Mouse (Mus musculus): ENCODE results near the gene Apobr. TPM values are rescaled to one million over a fixed set of nuclear protein-coding genes. Genes with fewer than 3 reads are reported as not detected.

Apobr gene
- polyA plus RNA-seq, 1 experiment from 2014 or later, result 4.0 TPM

- Histone ChIP-seq H3K27ac (ENCODE audit: low read depth) (0 out of 2 replicates have a peak overlapping the region, but pooled peaks have one; percentile 29), H3K4me3 (ENCODE audit: low read depth, low read length) (no peak overlapping the region), H3K9ac (replicated peaks) (peak overlapping the region; percentile 21; the same call in 1 of the 2 replicates), H3K9me3 (ENCODE audit: low read length) (no peaks in the 10 kb centered on the region), H3K36me3 (replicated peaks; ENCODE audit: insufficient read depth, low read length) (no peaks in the 10 kb centered on the region), H3K4me2 (ENCODE audit: low read depth, low read length) (0 out of 2 replicates have a peak overlapping the region, but pooled peaks have one; percentile 23), H3K27me3 (ENCODE audit: insufficient read depth, low read length) (no peaks in the 10 kb centered on the region), H3K4me1 (ENCODE audit: insufficient read depth) (peaks cover 8% of the 10 kb centered on the region)
- ATAC-seq, result no peak
- TF ChIP-seq EP300 (IDR thresholded peaks at IDR 0.05; ENCODE audit: low read depth), result no peak
- peak; percentile 73 for TF ChIP-seq CTCF (IDR thresholded peaks at IDR 0.05; ENCODE audit: low read depth)
- peak; percentile 66 for DNase-seq
- 20% methylated on average over 16 of the region's 16 CpGs for WGBS (ENCODE audit: insufficient replicate concordance)
Observed at GRCm38 (mm10) chr7:126587779-126588178, 3.0 kb downstream of the Apobr start.

GRCm38 (mm10) chr7:126594862-126595561, 10.3 kb downstream of the Apobr start, which contains the start of gene Il27:
Gene Il27 (minus strand): TSS chr7:126594941.
- H3K27me3 ChIP-seq (ENCODE audit: insufficient read depth, low read length), result no peaks in the 10 kb centered on the region
- H3K4me2 ChIP-seq (ENCODE audit: low read depth, low read length), result peak within 1 kb of the TSS; percentile 58
- H3K4me1 ChIP-seq (ENCODE audit: insufficient read depth), result peaks cover 15% of the 10 kb centered on the region
- H3K27ac ChIP-seq (ENCODE audit: low read depth), result no peak within 1 kb of the TSS
- DNase-seq, result no peak
- H3K9ac ChIP-seq (replicated peaks), result no peak within 1 kb of the TSS
- ATAC-seq, result no peak
- TF ChIP-seq CTCF (IDR thresholded peaks at IDR 0.05; ENCODE audit: low read depth), result no peak
- TF ChIP-seq EP300 (IDR thresholded peaks at IDR 0.05; ENCODE audit: low read depth), result no peak
- H3K9me3 ChIP-seq (ENCODE audit: low read length), result no peaks in the 10 kb centered on the region
- no peak within 1 kb of the TSS for H3K4me3 ChIP-seq (ENCODE audit: low read depth, low read length)
- WGBS (ENCODE audit: insufficient replicate concordance), result 66% methylated on average over 11 of the region's 11 CpGs
- H3K36me3 ChIP-seq (replicated peaks; ENCODE audit: insufficient read depth, low read length), result no peaks in the 10 kb centered on the region

- WGBS (ENCODE audit: insufficient replicate concordance), result 68% methylated on average over 5 of the region's 5 CpGs
Observed at GRCm38 (mm10) chr7:126595890-126596289, 11.1 kb downstream of the Apobr start.

GRCm38 (mm10) chr7:126596414-126596813, 11.7 kb downstream of the Apobr start:
- no peaks in the 10 kb centered on the region for H3K27me3 ChIP-seq (ENCODE audit: insufficient read depth, low read length)
- WGBS (ENCODE audit: insufficient replicate concordance), result 24% methylated on average over 6 of the region's 6 CpGs
- no peak overlapping the region for H3K9ac ChIP-seq (replicated peaks)
- DNase-seq (no peak), ATAC-seq (peak; percentile 31)
- TF ChIP-seq EP300 (IDR thresholded peaks at IDR 0.05; ENCODE audit: low read depth) (no peak), CTCF (IDR thresholded peaks at IDR 0.05; ENCODE audit: low read depth) (no peak)
- H3K9me3 ChIP-seq (ENCODE audit: low read length), result no peaks in the 10 kb centered on the region
- H3K4me2 ChIP-seq (ENCODE audit: low read depth, low read length), result 0 out of 2 replicates have a peak overlapping the region, but pooled peaks have one; percentile 9
- peaks cover 15% of the 10 kb centered on the region for H3K4me1 ChIP-seq (ENCODE audit: insufficient read depth)
- H3K4me3 ChIP-seq (ENCODE audit: low read depth, low read length), result no peak overlapping the region
- H3K36me3 ChIP-seq (replicated peaks; ENCODE audit: insufficient read depth, low read length), result no peaks in the 10 kb centered on the region
- 0 out of 2 replicates have a peak overlapping the region, but pooled peaks have one; percentile 34 for H3K27ac ChIP-seq (ENCODE audit: low read depth)

More at GRCm38 (mm10) chr7:126595890-126596289, 11.1 kb downstream of the Apobr start:
- Histone ChIP-seq H3K36me3 (replicated peaks; ENCODE audit: insufficient read depth, low read length) (no peaks in the 10 kb centered on the region), H3K27me3 (ENCODE audit: insufficient read depth, low read length) (no peaks in the 10 kb centered on the region), H3K4me3 (ENCODE audit: low read depth, low read length) (no peak overlapping the region), H3K27ac (ENCODE audit: low read depth) (0 out of 2 replicates have a peak overlapping the region, but pooled peaks have one; percentile 34), H3K9me3 (ENCODE audit: low read length) (no peaks in the 10 kb centered on the region), H3K9ac (replicated peaks) (no peak overlapping the region), H3K4me1 (ENCODE audit: insufficient read depth) (peaks cover 15% of the 10 kb centered on the region), H3K4me2 (ENCODE audit: low read depth, low read length) (0 out of 2 replicates have a peak overlapping the region, but pooled peaks have one; percentile 9)
- ATAC-seq (no peak), DNase-seq (no peak)
- TF ChIP-seq CTCF (IDR thresholded peaks at IDR 0.05; ENCODE audit: low read depth) (no peak), EP300 (IDR thresholded peaks at IDR 0.05; ENCODE audit: low read depth) (no peak)

- H3K36me3 ChIP-seq (replicated peaks; ENCODE audit: insufficient read depth, low read length), result no peaks in the 10 kb centered on the region
- no peak overlapping the region for H3K4me2 ChIP-seq (ENCODE audit: low read depth, low read length)
- H3K9ac ChIP-seq (replicated peaks), result no peak overlapping the region
- no peaks in the 10 kb centered on the region for H3K9me3 ChIP-seq (ENCODE audit: low read length)
- H3K4me3 ChIP-seq (ENCODE audit: low read depth, low read length), result no peak overlapping the region
- ATAC-seq (no peak), DNase-seq (no peak)
- 57% methylated on average over 6 of the region's 6 CpGs for WGBS (ENCODE audit: insufficient replicate concordance)
- H3K27ac ChIP-seq (ENCODE audit: low read depth), result no peak overlapping the region
- peaks cover 15% of the 10 kb centered on the region for H3K4me1 ChIP-seq (ENCODE audit: insufficient read depth)
- H3K27me3 ChIP-seq (ENCODE audit: insufficient read depth, low read length), result no peaks in the 10 kb centered on the region
- TF ChIP-seq CTCF (IDR thresholded peaks at IDR 0.05; ENCODE audit: low read depth) (no peak), EP300 (IDR thresholded peaks at IDR 0.05; ENCODE audit: low read depth) (no peak)
Observed at GRCm38 (mm10) chr7:126598919-126599318, 14.2 kb downstream of the Apobr start.

GRCm38 (mm10) chr7:126601896-126602295, 17.2 kb downstream of the Apobr start:
- H3K36me3 ChIP-seq (replicated peaks; ENCODE audit: insufficient read depth, low read length), result no peaks in the 10 kb centered on the region
- DNase-seq, result no peak
- H3K27ac ChIP-seq (ENCODE audit: low read depth), result no peak overlapping the region
- H3K9me3 ChIP-seq (ENCODE audit: low read length), result no peaks in the 10 kb centered on the region
- no peak overlapping the region for H3K4me3 ChIP-seq (ENCODE audit: low read depth, low read length)
- no peaks in the 10 kb centered on the region for H3K27me3 ChIP-seq (ENCODE audit: insufficient read depth, low read length)
- H3K4me1 ChIP-seq (ENCODE audit: insufficient read depth), result peaks cover 12% of the 10 kb centered on the region
- H3K9ac ChIP-seq (replicated peaks), result no peak overlapping the region
- no peak for TF ChIP-seq CTCF (IDR thresholded peaks at IDR 0.05; ENCODE audit: low read depth)
- no peak for TF ChIP-seq EP300 (IDR thresholded peaks at IDR 0.05; ENCODE audit: low read depth)
- no peak for ATAC-seq
- 29% methylated on average over 5 of the region's 5 CpGs for WGBS (ENCODE audit: insufficient replicate concordance)
- no peak overlapping the region for H3K4me2 ChIP-seq (ENCODE audit: low read depth, low read length)
